Mouse (Mus musculus) neural tube, embryonic 15.5 days (tissue): ENCODE results near the gene Spint3. TPM values are rescaled to one million over a fixed set of nuclear protein-coding genes. Genes with fewer than 3 reads are reported as not detected.
A peak's percentile ranks its signal among the peaks of the same experiment; 100 is the strongest.

Experiments
- ATAC-seq: fragments of 200-750 bp; cut with Nextera tagmentation; 2 replicates; pipeline ENCODE4 v1.8.0; 2017; ENCODE audit warnings: mild to moderate bottlenecking, moderate TSS enrichment, moderate library complexity; ENCODE audit not compliant: low FRiP score
- H3K27ac ChIP-seq: fragments of 300-500 bp; sonication (generic); replicated peaks from 2 replicates; pipeline ENCODE4 v1.5.1; 2015; ENCODE audit warnings: mild to moderate bottlenecking, inconsistent platforms
- H3K27me3 ChIP-seq: fragments of 300-500 bp; sonication (generic); replicated peaks from 2 replicates; pipeline ENCODE4 v1.6.1; 2015; ENCODE audit warnings: inconsistent platforms
- H3K36me3 ChIP-seq: fragments of 300-500 bp; sonication (generic); 2 replicates; pipeline ENCODE4 v1.6.1; 2015; ENCODE audit warnings: inconsistent platforms
- H3K4me1 ChIP-seq: fragments of 300-500 bp; sonication (generic); 2 replicates; pipeline ENCODE4 v1.6.1; 2015; ENCODE audit warnings: inconsistent platforms
- H3K4me2 ChIP-seq: fragments of 300-500 bp; sonication (generic); 2 replicates; pipeline ENCODE4 v1.6.1; 2015; ENCODE audit warnings: inconsistent platforms, mild to moderate bottlenecking, moderate library complexity
- H3K4me3 ChIP-seq: fragments of 300-500 bp; sonication (generic); replicated peaks from 2 replicates; pipeline ENCODE4 v1.5.1; 2015; ENCODE audit warnings: mild to moderate bottlenecking, inconsistent platforms
- H3K9ac ChIP-seq: fragments of 300-500 bp; sonication (generic); replicated peaks from 2 replicates; pipeline ENCODE4 v1.6.1; 2015; ENCODE audit warnings: mild to moderate bottlenecking, inconsistent platforms
- H3K9me3 ChIP-seq: fragments of 300-500 bp; sonication (generic); replicated peaks from 2 replicates; pipeline ENCODE4 v1.6.1; 2016; ENCODE audit warnings: inconsistent platforms
- WGBS: fragments of 180-500 bp; shearing (Covaris S2); methylation state at CpG from one replicate; pipeline ENCODE4 v1.1.7; 2015; ENCODE audit warnings: mixed read lengths; 5-methylcytosine and 5-hydroxymethylcytosine counted together
- polyA plus RNA-seq: library from polyadenylated mRNA; unstranded; fragments of >200 nt; fragmentation: Nextera tagmentation; extraction: Ambion mirVana; gene quantifications from 2 replicates; pipeline ENCODE4 v1.2.1, GENCODE M21; 2015

The Spint3 gene
- polyA plus RNA-seq, 1 experiment from 2014 or later, result not detected

- ATAC-seq, result no peak
- Histone ChIP-seq H3K4me3 (no peak overlapping the region), H3K9ac (no peak overlapping the region), H3K4me2 (no peak overlapping the region), H3K36me3 (no peaks in the 10 kb centered on the region), H3K27me3 (peaks cover 22% of the 10 kb centered on the region), H3K4me1 (peaks cover 17% of the 10 kb centered on the region), H3K27ac (no peak overlapping the region), H3K9me3 (no peaks in the 10 kb centered on the region)
- WGBS, result 94% methylated on average over 5 of the region's 5 CpGs
These were observed 5.8 kb downstream of the Spint3 start for GRCm38 (mm10) chr2:164567460-164567859.

- ATAC-seq, result no peak
- H3K4me2 ChIP-seq, result no peak overlapping the region
- H3K4me1 ChIP-seq, result peaks cover 18% of the 10 kb centered on the region
- H3K27ac ChIP-seq, result no peak overlapping the region
- no peaks in the 10 kb centered on the region for H3K36me3 ChIP-seq
- H3K4me3 ChIP-seq, result no peak overlapping the region
- no peaks in the 10 kb centered on the region for H3K9me3 ChIP-seq
- H3K9ac ChIP-seq, result no peak overlapping the region
- WGBS, result 83% methylated on average over 2 of the region's 2 CpGs
- H3K27me3 ChIP-seq, result peaks cover 26% of the 10 kb centered on the region
These were observed 6.3 kb downstream of the Spint3 start for GRCm38 (mm10) chr2:164566997-164567396.

GRCm38 (mm10) chr2:164564346-164564745 is 8.9 kb downstream of the Spint3 start:
- Histone ChIP-seq H3K4me2 (peak overlapping the region; percentile 81), H3K9ac (no peak overlapping the region), H3K27me3 (peaks cover 30% of the 10 kb centered on the region), H3K4me1 (peaks cover 18% of the 10 kb centered on the region), H3K36me3 (no peaks in the 10 kb centered on the region), H3K27ac (no peak overlapping the region), H3K4me3 (no peak overlapping the region), H3K9me3 (no peaks in the 10 kb centered on the region)
- WGBS, result 61% methylated on average over 5 of the region's 5 CpGs
- ATAC-seq, result no peak

- peak overlapping the region; percentile 44 for H3K4me3 ChIP-seq
- H3K27me3 ChIP-seq, result peaks cover 30% of the 10 kb centered on the region
- H3K9ac ChIP-seq, result peak overlapping the region; percentile 47
- H3K4me2 ChIP-seq, result peak overlapping the region; percentile 81
- no peak overlapping the region for H3K27ac ChIP-seq
- H3K4me1 ChIP-seq, result peaks cover 18% of the 10 kb centered on the region
- H3K9me3 ChIP-seq, result no peaks in the 10 kb centered on the region
- under 1% methylated on average over 32 of the region's 32 CpGs for whole genome bisulfite sequencing
- peak; percentile 21; the same call in 1 of the 2 replicates for ATAC-seq
- H3K36me3 ChIP-seq, result no peaks in the 10 kb centered on the region
These were observed 9.8 kb downstream of the Spint3 start for GRCm38 (mm10) chr2:164563339-164564038.

GRCm38 (mm10) chr2:164562391-164563188 is 10.7 kb downstream of the Spint3 start, which contains the start of gene Wfdc2:
Wfdc2 (plus strand) TSS chr2:164562413.
- H3K27ac ChIP-seq, result no peak within 1 kb of the TSS
- 3% methylated on average over 24 of the region's 24 CpGs for WGBS
- H3K4me1 ChIP-seq, result peaks cover 18% of the 10 kb centered on the region
- peaks cover 30% of the 10 kb centered on the region for H3K27me3 ChIP-seq
- H3K36me3 ChIP-seq, result no peaks in the 10 kb centered on the region
- peak within 1 kb of the TSS; percentile 44 for H3K4me3 ChIP-seq
- no peak for ATAC-seq
- H3K9ac ChIP-seq, result peak within 1 kb of the TSS; percentile 47
- peak within 1 kb of the TSS; percentile 81 for H3K4me2 ChIP-seq
- H3K9me3 ChIP-seq, result no peaks in the 10 kb centered on the region

- Histone ChIP-seq H3K27me3 (peaks cover 26% of the 10 kb centered on the region), H3K4me2 (no peak overlapping the region), H3K9me3 (no peaks in the 10 kb centered on the region), H3K4me1 (peaks cover 18% of the 10 kb centered on the region), H3K27ac (no peak overlapping the region), H3K36me3 (no peaks in the 10 kb centered on the region), H3K4me3 (no peak overlapping the region), H3K9ac (no peak overlapping the region)
- ATAC-seq, result no peak
- 92% methylated on average over 8 of the region's 8 CpGs for WGBS
These were observed 13.2 kb downstream of the Spint3 start for GRCm38 (mm10) chr2:164560106-164560505.

GRCm38 (mm10) chr2:164558991-164559645 is 14.1 kb downstream of the Spint3 start:
- 53% methylated on average over 16 of the region's 16 CpGs for WGBS
- ATAC-seq, result no peak
- Histone ChIP-seq H3K4me1 (peaks cover 16% of the 10 kb centered on the region), H3K36me3 (no peaks in the 10 kb centered on the region), H3K27ac (no peak overlapping the region), H3K4me3 (no peak overlapping the region), H3K27me3 (peaks cover 17% of the 10 kb centered on the region), H3K4me2 (no peak overlapping the region), H3K9me3 (no peaks in the 10 kb centered on the region), H3K9ac (no peak overlapping the region)

GRCm38 (mm10) chr2:164558426-164558825 is 14.8 kb downstream of the Spint3 start:
- Histone ChIP-seq H3K9ac (no peak overlapping the region), H3K4me3 (no peak overlapping the region), H3K36me3 (no peaks in the 10 kb centered on the region), H3K27me3 (peaks cover 14% of the 10 kb centered on the region), H3K4me1 (peaks cover 11% of the 10 kb centered on the region), H3K27ac (no peak overlapping the region), H3K4me2 (no peak overlapping the region), H3K9me3 (no peaks in the 10 kb centered on the region)
- 87% methylated on average over 8 of the region's 8 CpGs for WGBS
- no peak for ATAC-seq

- no peak overlapping the region for H3K27ac ChIP-seq
- no peak for ATAC-seq
- H3K27me3 ChIP-seq, result no peaks in the 10 kb centered on the region
- no peak overlapping the region for H3K4me3 ChIP-seq
- H3K9me3 ChIP-seq, result no peaks in the 10 kb centered on the region
- no peaks in the 10 kb centered on the region for H3K36me3 ChIP-seq
- no peak overlapping the region for H3K9ac ChIP-seq
- H3K4me2 ChIP-seq, result no peak overlapping the region
- WGBS, result 91% methylated on average over 9 of the region's 9 CpGs
- no peaks in the 10 kb centered on the region for H3K4me1 ChIP-seq
These were observed 21.8 kb downstream of the Spint3 start for GRCm38 (mm10) chr2:164551502-164551901.

GRCm38 (mm10) chr2:164550895-164551269 is 22.4 kb downstream of the Spint3 start:
- WGBS, result 83% methylated on average over 2 of the region's 2 CpGs
- Histone ChIP-seq H3K9me3 (no peaks in the 10 kb centered on the region), H3K27me3 (no peaks in the 10 kb centered on the region), H3K4me1 (no peaks in the 10 kb centered on the region), H3K27ac (no peak overlapping the region), H3K36me3 (no peaks in the 10 kb centered on the region), H3K9ac (no peak overlapping the region), H3K4me3 (no peak overlapping the region), H3K4me2 (no peak overlapping the region)
- no peak for ATAC-seq

GRCm38 (mm10) chr2:164549963-164550894 is 23.0 kb downstream of the Spint3 start:
- no peaks in the 10 kb centered on the region for H3K36me3 ChIP-seq
- H3K9me3 ChIP-seq, result no peaks in the 10 kb centered on the region
- H3K4me2 ChIP-seq, result no peak overlapping the region
- H3K9ac ChIP-seq, result no peak overlapping the region
- no peaks in the 10 kb centered on the region for H3K27me3 ChIP-seq
- H3K4me1 ChIP-seq, result no peaks in the 10 kb centered on the region
- H3K27ac ChIP-seq, result no peak overlapping the region
- H3K4me3 ChIP-seq, result no peak overlapping the region
- 30% methylated on average over 10 of the region's 10 CpGs for WGBS
- ATAC-seq, result no peak
